Mouse (Mus musculus): ENCODE data around the gene Dcaf5.

Gene Dcaf5

GRCm38 (mm10) chr12:80407824-80408223 lies 28.6 kb downstream of the Dcaf5 start:
- DNase-seq (ENCODE audit: low spot score in 2 of 2) = no peak

GRCm38 (mm10) chr12:80406650-80407049 lies 29.8 kb downstream of the Dcaf5 start:
- DNase-seq (ENCODE audit: low spot score in 2 of 2) = peak; percentile 48 to 50

GRCm38 (mm10) chr12:80404139-80404538 lies 32.3 kb downstream of the Dcaf5 start:
- DNase-seq (ENCODE audit: low spot score in 2 of 2) = no peak

DNA sequence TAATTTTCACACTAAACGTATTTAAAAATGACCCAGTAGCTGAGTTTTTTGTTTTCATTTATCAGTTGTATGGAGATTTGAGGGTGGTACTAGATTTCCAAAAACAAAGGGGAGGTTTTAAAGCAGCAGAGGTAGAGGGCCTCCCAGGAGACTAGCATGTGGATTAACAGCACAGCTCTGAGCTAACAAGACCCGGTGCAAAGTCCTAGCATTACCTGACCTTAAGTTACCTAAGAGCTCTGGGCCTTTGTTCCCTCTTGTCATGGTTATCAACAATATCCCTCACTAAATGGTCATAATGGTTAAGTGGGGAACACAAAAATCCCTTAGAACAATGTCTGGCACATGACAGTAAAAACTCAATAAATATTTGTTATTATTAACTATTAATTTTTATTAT lies 37.3 kb downstream of the Dcaf5 start:
- DNase-seq (ENCODE audit: low spot score in 2 of 2) = no peak

- no peak for DNase-seq (ENCODE audit: low spot score in 2 of 2)
These were observed 40.0 kb downstream of the Dcaf5 start for GRCm38 (mm10) chr12:80396397-80396796.

DNA sequence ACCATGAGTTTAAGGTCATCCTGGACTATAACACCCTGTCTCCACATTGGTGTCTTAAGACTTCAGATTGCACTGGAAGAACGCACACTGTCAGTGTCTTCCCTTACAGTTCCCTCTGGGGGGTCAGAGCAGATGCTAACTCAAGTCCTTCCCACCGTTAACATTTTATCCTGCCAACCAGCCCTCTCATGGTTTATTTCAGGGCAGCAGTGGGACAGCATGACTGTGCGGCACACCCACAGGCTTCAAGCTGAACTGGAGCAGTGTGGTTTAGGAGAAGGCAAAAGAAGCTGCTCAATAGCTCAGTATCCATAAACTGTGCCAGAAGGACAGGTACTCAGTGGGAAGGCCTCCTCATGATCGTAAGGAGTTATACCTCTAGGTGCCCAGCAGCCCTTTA lies 41.1 kb downstream of the Dcaf5 start:
- no peak for DNase-seq (ENCODE audit: low spot score in 2 of 2)

DNA sequence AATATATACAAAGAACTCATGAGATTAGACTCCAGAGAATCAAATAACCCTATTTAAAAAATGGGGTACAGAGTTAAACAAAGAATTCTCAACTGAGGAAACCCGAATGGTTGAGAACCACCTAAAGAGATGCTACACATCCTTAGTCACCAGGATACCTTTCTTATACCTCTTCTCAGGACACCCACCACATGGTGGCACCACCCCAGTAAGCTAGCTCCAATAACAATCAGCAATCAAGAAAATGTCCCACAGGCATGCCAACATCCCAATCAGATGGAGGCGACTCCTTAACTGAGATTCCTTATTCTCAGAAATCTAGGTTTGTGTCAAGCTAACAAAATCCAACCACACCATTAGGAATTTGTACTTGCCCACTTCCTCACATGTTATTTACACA lies 42.4 kb downstream of the Dcaf5 start:
- no peak for DNase-seq (ENCODE audit: low spot score in 2 of 2)

- DNase-seq (ENCODE audit: low spot score in 2 of 2) = no peak
These were observed 47.0 kb downstream of the Dcaf5 start for GRCm38 (mm10) chr12:80389448-80389847.

DNA sequence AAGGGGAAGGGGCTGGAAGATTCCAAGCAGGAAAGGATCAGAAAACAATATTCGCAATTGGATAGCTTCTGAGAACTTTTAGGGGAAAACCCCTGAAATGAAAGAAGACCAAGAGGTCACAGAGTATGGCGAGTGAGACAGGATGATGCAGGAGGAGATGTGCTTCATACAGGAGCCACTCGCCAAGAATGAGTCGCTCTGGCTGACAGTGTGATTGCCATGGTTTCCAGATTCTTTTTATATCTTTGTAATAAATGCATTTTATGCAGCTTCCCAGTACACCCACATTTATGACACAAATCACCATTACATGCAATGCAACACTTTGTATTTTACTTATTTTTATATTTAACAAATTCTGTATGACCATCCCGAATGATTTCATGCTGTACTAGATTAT lies 49.1 kb downstream of the Dcaf5 start:
- peak; percentile 45 to 62 for DNase-seq (ENCODE audit: low spot score in 2 of 2)

DNA sequence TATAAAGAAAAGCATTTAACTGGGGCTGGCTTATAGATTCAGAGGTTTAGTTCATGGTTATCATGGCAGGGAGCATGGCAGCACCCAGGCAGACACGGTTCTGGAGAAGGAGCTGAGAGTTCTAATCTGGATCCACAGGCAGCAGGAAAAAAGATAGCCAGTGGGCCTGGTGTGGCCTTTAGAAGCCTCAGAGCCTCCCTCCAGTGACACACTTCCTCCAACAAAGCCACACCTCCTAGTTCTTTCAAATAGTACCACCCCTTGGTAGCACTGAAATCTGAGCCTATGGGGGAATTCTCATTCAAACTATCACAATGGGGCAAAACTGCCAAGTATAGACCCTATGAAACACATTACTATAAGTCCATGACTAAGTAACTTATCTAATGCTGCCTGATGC lies 51.0 kb downstream of the Dcaf5 start:
- DNase-seq (ENCODE audit: low spot score in 2 of 2) = no peak

GRCm38 (mm10) chr12:80383478-80383877 lies 52.9 kb downstream of the Dcaf5 start:
- DNase-seq (ENCODE audit: low spot score in 2 of 2) = no peak

DNA sequence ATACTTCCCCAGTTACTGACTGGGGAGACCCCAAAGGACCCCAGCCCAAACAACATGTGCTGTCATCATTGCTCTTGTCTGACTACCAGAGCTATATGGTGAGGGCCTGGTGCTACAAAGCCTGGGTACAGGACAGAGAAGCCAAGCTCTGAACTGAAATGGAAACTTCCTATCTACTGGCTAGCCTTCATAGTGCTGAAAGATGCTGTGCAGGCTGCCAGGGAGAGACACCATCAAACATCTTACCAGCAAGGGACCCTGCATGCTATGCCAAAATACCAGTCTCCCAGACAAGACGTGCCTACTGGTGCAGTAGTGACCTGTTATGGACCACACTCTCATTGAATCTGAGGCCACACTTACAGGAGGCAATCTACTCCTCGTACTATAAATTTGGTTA lies 53.6 kb downstream of the Dcaf5 start:
- DNase-seq (ENCODE audit: low spot score in 2 of 2) = no peak

DNA sequence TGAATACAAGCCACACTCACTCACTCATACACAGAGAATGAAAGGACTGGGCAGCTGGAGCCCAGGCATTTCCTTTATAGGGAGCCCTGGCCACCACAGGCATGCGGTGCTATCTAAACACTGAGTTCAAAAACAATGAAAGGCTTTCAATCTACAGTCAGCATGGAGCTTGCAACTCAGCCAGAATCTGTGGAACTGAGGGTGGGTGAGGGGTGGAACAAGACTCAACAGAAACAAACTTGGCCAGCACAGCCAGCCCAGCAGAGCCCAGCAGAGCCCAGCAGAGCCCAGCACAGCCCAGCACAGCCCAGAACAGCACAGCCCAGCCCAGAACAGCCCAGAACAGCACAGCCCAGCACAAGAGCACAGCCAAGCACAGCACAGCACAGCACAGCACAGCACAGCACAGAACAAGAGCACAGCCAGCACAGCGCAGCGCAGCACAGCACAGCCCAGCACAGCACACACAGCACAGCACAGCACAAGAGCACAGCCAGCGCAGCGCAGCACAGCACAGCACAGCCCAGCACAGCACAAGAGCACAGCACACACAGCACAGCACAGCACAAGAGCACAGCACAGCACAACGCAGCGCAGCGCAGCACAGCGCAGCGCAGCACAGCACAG lies 56.5 kb downstream of the Dcaf5 start:
- DNase-seq (ENCODE audit: low spot score in 2 of 2) = peak; percentile 51 to 53

DNA sequence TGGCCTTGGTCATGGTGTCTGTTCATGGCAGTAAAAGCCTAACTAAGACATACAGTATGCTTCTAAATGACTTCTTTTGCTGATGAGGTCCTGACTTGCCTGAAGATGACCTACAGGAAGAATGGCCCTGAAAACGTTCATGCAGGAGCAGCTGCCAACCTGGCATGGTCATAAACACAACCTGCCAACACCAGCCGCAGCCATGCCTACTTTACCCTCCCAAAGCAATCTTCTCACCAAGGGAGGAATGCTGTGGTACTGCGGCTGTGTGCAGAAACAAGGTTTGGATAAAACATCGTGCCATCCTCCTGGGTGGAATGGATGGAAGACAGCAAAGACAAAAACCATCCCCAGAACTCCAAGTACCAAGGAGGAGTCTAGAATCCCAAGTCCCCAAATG lies 57.0 kb downstream of the Dcaf5 start:
- no peak for DNase-seq (ENCODE audit: low spot score in 2 of 2)

DNA sequence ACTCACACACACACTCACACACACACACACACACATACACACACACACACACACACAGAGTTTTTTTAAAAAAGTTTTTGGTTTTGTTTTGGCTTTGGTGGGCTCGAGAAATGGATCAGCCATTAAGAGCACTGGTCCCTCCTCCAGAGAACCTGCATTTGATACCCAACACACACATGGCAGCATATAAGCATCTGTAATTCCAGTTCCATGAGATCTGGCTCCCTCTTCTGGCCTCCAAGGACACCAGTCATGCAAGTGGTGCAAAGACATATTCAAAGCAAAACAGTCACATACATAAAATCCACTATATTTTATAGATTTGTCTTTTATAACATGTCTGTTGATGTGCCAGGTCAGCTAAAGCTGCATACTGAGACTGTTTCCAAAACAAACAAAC lies 58.8 kb downstream of the Dcaf5 start:
- DNase-seq (ENCODE audit: low spot score in 2 of 2) = no peak

GRCm38 (mm10) chr12:80375721-80376120 lies 60.7 kb downstream of the Dcaf5 start:
- no peak for DNase-seq (ENCODE audit: low spot score in 2 of 2)

GRCm38 (mm10) chr12:80374736-80375135 lies 61.7 kb downstream of the Dcaf5 start:
- DNase-seq (ENCODE audit: low spot score in 2 of 2) = no peak

GRCm38 (mm10) chr12:80372946-80373345 lies 63.5 kb downstream of the Dcaf5 start:
- no peak for DNase-seq (ENCODE audit: low spot score in 2 of 2)

- DNase-seq (ENCODE audit: low spot score in 2 of 2) = no peak
These were observed 69.2 kb downstream of the Dcaf5 start for GRCm38 (mm10) chr12:80367227-80367626.

DNA sequence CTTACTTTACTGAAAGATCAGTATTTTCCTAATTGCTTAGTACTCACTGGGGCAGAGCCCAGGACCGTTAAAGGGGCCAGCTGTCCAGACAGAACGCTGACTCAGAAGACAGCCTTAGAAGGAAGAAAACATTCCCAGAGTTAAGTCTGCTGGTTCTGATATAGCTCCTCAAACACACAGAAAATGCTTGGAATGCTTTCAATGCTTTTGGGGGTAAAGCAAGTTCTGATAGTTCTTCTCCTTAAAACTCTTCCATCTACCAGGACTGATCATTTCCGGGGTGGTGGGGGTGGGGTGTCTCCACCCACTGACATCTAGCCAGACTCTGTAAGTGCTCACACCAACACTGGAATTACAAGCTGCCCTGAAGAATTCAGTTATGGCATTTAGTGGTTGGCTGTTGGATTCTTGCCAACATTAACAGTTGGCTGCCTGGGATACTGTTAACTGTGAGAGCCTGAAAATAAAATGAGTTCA lies 70.4 kb downstream of the Dcaf5 start:
- DNase-seq (ENCODE audit: low spot score in 2 of 2) = peak; percentile 53 to 69

DNA sequence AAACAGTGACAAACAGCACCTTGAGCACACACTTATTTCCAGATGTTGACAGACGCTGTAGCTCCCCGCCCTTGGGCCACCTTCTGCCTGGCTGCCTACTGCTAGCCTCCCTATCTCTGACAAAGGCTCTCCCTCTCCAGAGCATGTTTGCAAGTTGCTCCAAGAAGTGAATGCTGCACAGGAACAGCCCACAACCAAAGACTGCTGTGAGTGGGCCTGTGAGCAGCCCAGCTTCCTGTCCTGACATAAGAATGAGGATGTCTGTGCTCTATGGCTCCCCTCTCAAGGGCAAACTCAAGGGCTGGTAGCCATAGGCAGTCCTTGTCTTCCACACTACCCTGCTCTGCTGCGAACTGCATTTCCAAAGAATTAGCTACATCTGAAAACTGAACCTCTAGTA lies 71.1 kb downstream of the Dcaf5 start:
- no peak for DNase-seq (ENCODE audit: low spot score in 2 of 2)

DNA sequence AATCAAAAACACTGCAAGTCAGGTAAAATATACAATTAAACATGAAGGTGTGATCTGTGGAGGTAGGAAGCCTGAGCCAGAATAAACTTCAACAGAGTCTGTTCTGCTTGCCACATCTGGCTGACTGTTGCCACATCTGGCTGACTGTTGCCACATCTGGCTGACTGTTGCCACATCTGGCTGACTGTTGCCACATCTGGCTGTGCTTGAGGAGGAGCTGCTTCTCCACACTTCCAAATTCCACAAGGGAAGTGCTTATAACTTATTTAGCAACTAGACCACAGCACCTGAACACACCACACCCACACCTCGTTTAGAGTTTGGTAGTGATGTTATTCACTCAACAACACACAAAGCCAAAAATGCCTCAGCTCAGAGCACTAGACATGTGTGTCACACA lies 74.7 kb downstream of the Dcaf5 start:
- DNase-seq (ENCODE audit: low spot score in 2 of 2) = no peak

DNA sequence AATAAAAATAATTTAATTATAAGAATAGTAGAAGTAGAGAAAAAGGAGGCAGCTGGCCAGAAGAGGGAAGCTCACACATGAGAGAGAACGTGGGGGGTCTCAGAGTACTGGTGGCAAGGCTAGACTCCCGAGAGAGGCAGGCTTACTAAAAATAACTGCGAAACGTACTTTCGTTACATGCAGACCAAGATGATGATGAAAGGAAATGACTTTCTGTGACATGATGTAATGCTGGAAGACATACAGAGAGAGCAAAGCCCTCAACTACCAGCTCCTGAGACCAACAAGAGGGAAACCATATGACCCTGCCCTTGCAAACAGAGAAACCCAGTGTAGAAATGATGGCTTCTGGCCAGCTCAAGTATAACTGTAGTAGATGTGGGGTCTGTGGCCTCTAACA lies 76.1 kb downstream of the Dcaf5 start:
- no peak for DNase-seq (ENCODE audit: low spot score in 2 of 2)

DNA sequence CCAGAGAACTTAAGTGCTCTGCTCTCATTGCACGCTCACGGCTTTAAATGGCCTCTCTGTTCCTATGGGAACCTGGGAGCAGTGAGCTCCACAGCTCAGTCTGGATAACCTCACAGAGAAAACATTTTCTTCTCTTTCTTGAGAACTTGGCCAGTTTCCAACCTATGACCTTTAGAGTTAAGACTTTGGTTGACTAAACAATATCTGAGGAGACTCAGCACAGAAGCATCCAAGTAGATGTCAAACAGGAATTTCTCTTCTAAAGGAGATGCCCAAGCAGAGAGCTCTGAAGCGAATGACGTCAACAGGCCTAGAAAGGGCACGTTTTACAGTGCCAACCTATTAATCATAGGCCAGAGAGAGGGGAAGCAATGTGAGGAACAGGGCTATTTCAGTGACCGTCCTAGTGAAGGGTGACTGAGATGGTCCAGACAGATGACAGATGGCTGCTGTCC lies 91.6 kb downstream of the Dcaf5 start:
- no peak for DNase-seq (ENCODE audit: low spot score in 2 of 2)

Measured in right cerebral cortex, postnatal 10 days (tissue).